Comparison of ENCODE assay signal across 22 mouse cellular contexts in the genomic region with DNA sequence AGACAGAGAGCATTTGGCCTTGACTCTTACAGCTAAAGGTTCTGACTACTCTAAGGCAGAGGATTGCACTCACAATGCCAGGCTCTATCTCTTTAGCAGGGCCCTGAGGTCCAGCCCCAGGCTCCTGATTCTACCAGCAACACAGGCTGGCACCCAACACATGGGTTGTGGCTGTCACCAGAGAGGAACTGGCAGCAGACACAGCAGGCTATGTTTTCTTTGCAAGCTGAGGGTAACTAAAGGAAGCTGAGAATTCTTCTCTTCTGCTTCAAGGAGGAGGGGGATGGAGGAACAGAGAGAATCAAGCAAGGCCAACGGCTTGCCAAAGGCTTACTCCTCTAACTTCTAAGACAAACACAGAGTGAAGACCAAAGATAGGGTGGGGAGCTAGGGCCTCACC. TPM values are rescaled to one million over a fixed set of nuclear protein-coding genes. Genes with fewer than 3 reads are reported as not detected.
DNase-seq lines count a peak whose midpoint lies in the region; ATAC-seq and TF ChIP-seq lines count a peak whose summit lies in the region.
"Had no signal": no experiment of that assay in that cellular context is flagged by ENCODE, and none has a peak within 500 bp of the region (broad histone marks: within the 10 kb centered on the region; RNA-seq: fewer than 3 reads in every experiment).

No protein-coding gene starts in this region.

- no peak overlapping the region for H3K4me3 ChIP-seq in forebrain, embryonic 13.5 days
- no peak overlapping the region for H3K4me3 ChIP-seq in forebrain, embryonic 11.5 days (ENCODE audit: low read depth, low read length)
- no peak overlapping the region for H3K4me3 ChIP-seq in forebrain, embryonic 16.5 days (replicated peaks; ENCODE audit: low read length)
- no peak overlapping the region for H3K4me3 ChIP-seq in forebrain, embryonic 12.5 days (replicated peaks)
- H3K4me3 ChIP-seq in ES-Bruce4 (ENCODE audit: low read depth, low read length), result no peak overlapping the region
- no peak overlapping the region for H3K4me3 ChIP-seq in small intestine, adult 2 months (ENCODE audit: low read depth, low read length)
- no peak overlapping the region for H3K4me3 ChIP-seq in midbrain, embryonic 16.5 days (ENCODE audit: low read depth, low read length)
- H3K4me3 ChIP-seq: embryonic facial prominence, embryonic 13.5 days; embryonic facial prominence, embryonic 15.5 days; erythroblast, embryonic 14.5 days had no signal

- no peak overlapping the region for H3K4me2 ChIP-seq in forebrain, embryonic 13.5 days
- no peak overlapping the region for H3K4me2 ChIP-seq in forebrain, embryonic 11.5 days (ENCODE audit: low read depth, low read length, severe bottlenecking)
- H3K4me2 ChIP-seq in forebrain, embryonic 16.5 days (ENCODE audit: low read length), result no peak overlapping the region
- no peak overlapping the region for H3K4me2 ChIP-seq in forebrain, embryonic 12.5 days
- no peak overlapping the region for H3K4me2 ChIP-seq in midbrain, embryonic 16.5 days (ENCODE audit: low read length)
- H3K4me2 ChIP-seq: embryonic facial prominence, embryonic 13.5 days; embryonic facial prominence, embryonic 15.5 days had no signal

- 60% methylated on average over 1 of the region's 1 CpGs for WGBS in forebrain, embryonic 13.5 days
- WGBS in forebrain, embryonic 11.5 days, result 50% methylated on average over 1 of the region's 1 CpGs
- 30% methylated on average over 1 of the region's 1 CpGs for WGBS in forebrain, embryonic 16.5 days
- WGBS in forebrain, embryonic 12.5 days, result 67% methylated on average over 1 of the region's 1 CpGs
- WGBS in small intestine, adult 2 months, result 27% methylated on average over 1 of the region's 1 CpGs
- 73% methylated on average over 1 of the region's 1 CpGs for WGBS in midbrain, embryonic 16.5 days

- H3K36me3 ChIP-seq in forebrain, embryonic 13.5 days (ENCODE audit: poor library complexity, severe bottlenecking), result no peaks in the 10 kb centered on the region
- no peaks in the 10 kb centered on the region for H3K36me3 ChIP-seq in forebrain, embryonic 11.5 days (ENCODE audit: control insufficient read depth, insufficient read depth, low read length)
- no peaks in the 10 kb centered on the region for H3K36me3 ChIP-seq in forebrain, embryonic 16.5 days (ENCODE audit: control insufficient read depth, insufficient read depth)
- H3K36me3 ChIP-seq in forebrain, embryonic 12.5 days (replicated peaks), result no peaks in the 10 kb centered on the region
- no peaks in the 10 kb centered on the region for H3K36me3 ChIP-seq in ES-Bruce4 (ENCODE audit: control insufficient read depth, insufficient read depth, low read length, poor library complexity, severe bottlenecking)
- no peaks in the 10 kb centered on the region for H3K36me3 ChIP-seq in small intestine, adult 2 months (ENCODE audit: control insufficient read depth, insufficient read depth, low read length)
- no peaks in the 10 kb centered on the region for H3K36me3 ChIP-seq in midbrain, embryonic 16.5 days (ENCODE audit: control insufficient read depth, insufficient read depth, low read length)
- H3K36me3 ChIP-seq: embryonic facial prominence, embryonic 13.5 days; embryonic facial prominence, embryonic 15.5 days had no signal

- no peak for DNase-seq in forebrain, embryonic 11.5 days (ENCODE audit: low spot score)
- DNase-seq: adrenal gland, adult 2 months; adrenal gland, postnatal 10 days; adrenal gland, postnatal 25 days; B cell, adult 2 months; cerebellum, adult 11 months; cerebellum, adult 18-20 months; cerebellum, adult 8-10 months; cerebellum, adult 9-11 months; cerebellum, postnatal 14 days; cerebellum, postnatal 36 days; embryo, embryonic 11 days had no signal

- 0 out of 2 replicates have a peak, but pooled peaks cover 3% of the 10 kb centered on the region for H3K9me3 ChIP-seq in forebrain, embryonic 13.5 days (replicated peaks)
- no peaks in the 10 kb centered on the region for H3K9me3 ChIP-seq in forebrain, embryonic 11.5 days (ENCODE audit: control insufficient read depth, low read length)
- no peaks in the 10 kb centered on the region for H3K9me3 ChIP-seq in forebrain, embryonic 16.5 days (ENCODE audit: control insufficient read depth, low read length)
- H3K9me3 ChIP-seq in forebrain, embryonic 12.5 days, result no peaks in the 10 kb centered on the region
- no peaks in the 10 kb centered on the region for H3K9me3 ChIP-seq in ES-Bruce4 (replicated peaks; ENCODE audit: control insufficient read depth, insufficient read depth, low read length, poor library complexity, severe bottlenecking)
- H3K9me3 ChIP-seq in midbrain, embryonic 16.5 days (replicated peaks; ENCODE audit: control insufficient read depth, low read length, poor library complexity, severe bottlenecking), result no peaks in the 10 kb centered on the region
- H3K9me3 ChIP-seq: embryonic facial prominence, embryonic 13.5 days; embryonic facial prominence, embryonic 15.5 days had no signal

- H3K27ac ChIP-seq in forebrain, embryonic 13.5 days, result no peak overlapping the region
- no peak overlapping the region for H3K27ac ChIP-seq in forebrain, embryonic 11.5 days (ENCODE audit: low read depth, low read length)
- H3K27ac ChIP-seq in forebrain, embryonic 16.5 days (ENCODE audit: low read length), result no peak overlapping the region
- H3K27ac ChIP-seq in forebrain, embryonic 12.5 days, result no peak overlapping the region
- 0 out of 2 replicates have a peak overlapping the region, but pooled peaks have one; percentile 22 for H3K27ac ChIP-seq in ES-Bruce4 (ENCODE audit: insufficient read depth, low read length)
- 0 out of 2 replicates have a peak overlapping the region, but pooled peaks have one; percentile 77 for H3K27ac ChIP-seq in small intestine, adult 2 months (ENCODE audit: insufficient read depth, low read depth, low read length)
- H3K27ac ChIP-seq in midbrain, embryonic 16.5 days (ENCODE audit: low read length), result no peak overlapping the region
- H3K27ac ChIP-seq: embryonic facial prominence, embryonic 13.5 days; embryonic facial prominence, embryonic 15.5 days had no signal

- peaks cover 23% of the 10 kb centered on the region for H3K4me1 ChIP-seq in forebrain, embryonic 13.5 days
- 0 out of 2 replicates have a peak, but pooled peaks cover 3% of the 10 kb centered on the region for H3K4me1 ChIP-seq in forebrain, embryonic 11.5 days (replicated peaks; ENCODE audit: control insufficient read depth, insufficient read depth, low read length)
- H3K4me1 ChIP-seq in forebrain, embryonic 16.5 days (replicated peaks; ENCODE audit: control insufficient read depth, insufficient read depth, low read length), result peaks cover 18% of the 10 kb centered on the region
- H3K4me1 ChIP-seq in forebrain, embryonic 12.5 days, result peaks cover 17% of the 10 kb centered on the region
- H3K4me1 ChIP-seq in ES-Bruce4 (ENCODE audit: control insufficient read depth, insufficient read depth, low read length), result no peaks in the 10 kb centered on the region
- peaks cover 24% of the 10 kb centered on the region for H3K4me1 ChIP-seq in small intestine, adult 2 months (ENCODE audit: control insufficient read depth, insufficient read depth, insufficient read length, low read length)
- H3K4me1 ChIP-seq in midbrain, embryonic 16.5 days (ENCODE audit: control insufficient read depth, insufficient read depth, low read length), result peaks cover 12% of the 10 kb centered on the region

- no peak overlapping the region for H3K9ac ChIP-seq in forebrain, embryonic 13.5 days
- no peak overlapping the region for H3K9ac ChIP-seq in forebrain, embryonic 11.5 days (ENCODE audit: low read length)
- no peak overlapping the region for H3K9ac ChIP-seq in forebrain, embryonic 16.5 days (replicated peaks; ENCODE audit: low read depth, low read length)
- H3K9ac ChIP-seq in forebrain, embryonic 12.5 days, result no peak overlapping the region
- H3K9ac ChIP-seq in ES-Bruce4 (ENCODE audit: low read depth, poor library complexity, severe bottlenecking), result no peak overlapping the region
- no peak overlapping the region for H3K9ac ChIP-seq in midbrain, embryonic 16.5 days (ENCODE audit: low read depth, low read length)
- H3K9ac ChIP-seq: embryonic facial prominence, embryonic 13.5 days; embryonic facial prominence, embryonic 15.5 days had no signal

- TF ChIP-seq CTCF in ES-Bruce4 (IDR thresholded peaks at IDR 0.05; ENCODE audit: low read depth, low read length), result no peak
- no peak for TF ChIP-seq CTCF in small intestine, adult 2 months (IDR thresholded peaks at IDR 0.05; ENCODE audit: extremely low read depth, insufficient read length, insufficient replicate concordance, low read depth, low read length)

- H3K27me3 ChIP-seq in forebrain, embryonic 13.5 days, result no peaks in the 10 kb centered on the region
- no peaks in the 10 kb centered on the region for H3K27me3 ChIP-seq in forebrain, embryonic 11.5 days (ENCODE audit: control insufficient read depth, insufficient read depth, low read length)
- 0 out of 2 replicates have a peak, but pooled peaks cover 1% of the 10 kb centered on the region for H3K27me3 ChIP-seq in forebrain, embryonic 16.5 days (replicated peaks; ENCODE audit: control insufficient read depth, insufficient read depth, low read length)
- no peaks in the 10 kb centered on the region for H3K27me3 ChIP-seq in forebrain, embryonic 12.5 days
- H3K27me3 ChIP-seq in ES-Bruce4 (ENCODE audit: control insufficient read depth, insufficient read depth, low read length, poor library complexity, severe bottlenecking), result no peaks in the 10 kb centered on the region
- no peaks in the 10 kb centered on the region for H3K27me3 ChIP-seq in small intestine, adult 2 months (ENCODE audit: control insufficient read depth, insufficient read depth, low read length)
- H3K27me3 ChIP-seq in midbrain, embryonic 16.5 days (ENCODE audit: control insufficient read depth, insufficient read depth, low read depth, low read length), result no peaks in the 10 kb centered on the region

- ATAC-seq in forebrain, embryonic 13.5 days, result peak; percentile 36; the same call in 1 of the 2 replicates
- no peak for ATAC-seq in forebrain, embryonic 11.5 days (replicated peaks; ENCODE audit: low FRiP score)
- peak; percentile 47 for ATAC-seq in forebrain, embryonic 16.5 days
- no peak for ATAC-seq in forebrain, embryonic 12.5 days (ENCODE audit: low FRiP score)
- no peak for ATAC-seq in midbrain, embryonic 16.5 days
- ATAC-seq: CD4-positive, CD25-positive, alpha-beta regulatory T cell, adult 4 months had no signal

- TF ChIP-seq EP300 in ES-Bruce4 (IDR thresholded peaks at IDR 0.05; ENCODE audit: insufficient read depth, low read depth, low read length), result no peak

- no peak for TF ChIP-seq POLR2A in ES-Bruce4 (IDR thresholded peaks at IDR 0.05; ENCODE audit: insufficient read depth, low read length)
- no peak for TF ChIP-seq POLR2A in small intestine, adult 2 months (IDR thresholded peaks at IDR 0.05; ENCODE audit: low read depth, low read length)

RNA-seq across cellular contexts. Expression of gene Dynll2, which starts 21.3 kb away (rescaled TPM):
- polyA plus RNA-seq in forebrain, embryonic 13.5 days (2015; fragmentation: Nextera tagmentation; extraction: Ambion mirVana), result 32.4 and 37.0 TPM in 2 replicates
- 19.1 and 21.3 TPM in 2 replicates for polyA plus RNA-seq in forebrain, embryonic 11.5 days (2014; fragmentation: Nextera tagmentation; extraction: Ambion mirVana)
- polyA plus RNA-seq in forebrain, embryonic 16.5 days (2015; fragmentation: Nextera tagmentation; extraction: Ambion mirVana), result 31.8 and 43.1 TPM in 2 replicates
- polyA plus RNA-seq in forebrain, embryonic 12.5 days (2016; fragmentation: Nextera tagmentation; extraction: Ambion mirVana), result 34.7 and 36.2 TPM in 2 replicates
- 130 and 133 TPM in 2 replicates for polyA plus RNA-seq in ES-Bruce4 (2011; ENCODE audit: insufficient read depth, insufficient read length, low read depth, missing spikeins)
- 72.7 and 140 TPM in 2 replicates for polyA plus RNA-seq in small intestine, adult 2 months (2012; rRNA removed)
- polyA plus RNA-seq in midbrain, embryonic 16.5 days (2015; fragmentation: Nextera tagmentation; extraction: Ambion mirVana), result 57.3 and 58.8 TPM in 2 replicates

RNA-seq across cellular contexts. Expression of gene Srsf1, which starts 38.5 kb away (rescaled TPM):
- polyA plus RNA-seq in forebrain, embryonic 13.5 days (2015; fragmentation: Nextera tagmentation; extraction: Ambion mirVana), result 393 and 402 TPM in 2 replicates
- polyA plus RNA-seq in forebrain, embryonic 11.5 days (2014; fragmentation: Nextera tagmentation; extraction: Ambion mirVana), result 559 and 563 TPM in 2 replicates
- 290 and 334 TPM in 2 replicates for polyA plus RNA-seq in forebrain, embryonic 16.5 days (2015; fragmentation: Nextera tagmentation; extraction: Ambion mirVana)
- polyA plus RNA-seq in forebrain, embryonic 12.5 days (2016; fragmentation: Nextera tagmentation; extraction: Ambion mirVana), result 564 and 577 TPM in 2 replicates
- 511 and 547 TPM in 2 replicates for polyA plus RNA-seq in ES-Bruce4 (2011; ENCODE audit: insufficient read depth, insufficient read length, low read depth, missing spikeins)
- polyA plus RNA-seq in small intestine, adult 2 months (2012; rRNA removed), result 37.3 and 52.4 TPM in 2 replicates
- 200 and 230 TPM in 2 replicates for polyA plus RNA-seq in midbrain, embryonic 16.5 days (2015; fragmentation: Nextera tagmentation; extraction: Ambion mirVana)

RNA-seq across cellular contexts. Expression of gene Vezf1, which starts 59.4 kb away (rescaled TPM):
- polyA plus RNA-seq in forebrain, embryonic 13.5 days (2015; fragmentation: Nextera tagmentation; extraction: Ambion mirVana), result 65.6 and 72.7 TPM in 2 replicates
- 84.8 and 87.7 TPM in 2 replicates for polyA plus RNA-seq in forebrain, embryonic 11.5 days (2014; fragmentation: Nextera tagmentation; extraction: Ambion mirVana)
- polyA plus RNA-seq in forebrain, embryonic 16.5 days (2015; fragmentation: Nextera tagmentation; extraction: Ambion mirVana), result 59.7 and 68.1 TPM in 2 replicates
- 84.8 and 91.5 TPM in 2 replicates for polyA plus RNA-seq in forebrain, embryonic 12.5 days (2016; fragmentation: Nextera tagmentation; extraction: Ambion mirVana)
- polyA plus RNA-seq in ES-Bruce4 (2011; ENCODE audit: insufficient read depth, insufficient read length, low read depth, missing spikeins), result 43.4 and 44.8 TPM in 2 replicates
- 6.1 and 10.6 TPM in 2 replicates for polyA plus RNA-seq in small intestine, adult 2 months (2012; rRNA removed)
- 39.5 and 47.4 TPM in 2 replicates for polyA plus RNA-seq in midbrain, embryonic 16.5 days (2015; fragmentation: Nextera tagmentation; extraction: Ambion mirVana)

Comparison
In these comparisons a context has a peak if more than half of its experiments do, and no peak if none do; other contexts are left out.
1. ATAC-seq: peak in forebrain, embryonic 13.5 days (single experiment) and forebrain, embryonic 16.5 days (single experiment); none in forebrain, embryonic 11.5 days (single experiment), forebrain, embryonic 12.5 days (single experiment) and midbrain, embryonic 16.5 days (single experiment).
2. H3K27ac ChIP-seq: peak in ES-Bruce4 (single experiment) and small intestine, adult 2 months (single experiment); none in forebrain, embryonic 13.5 days (single experiment), forebrain, embryonic 11.5 days (single experiment), forebrain, embryonic 16.5 days (single experiment), forebrain, embryonic 12.5 days (single experiment) and midbrain, embryonic 16.5 days (single experiment).